Mouse (Mus musculus) layer of hippocampus, adult 2 months (tissue): ENCODE data around the gene Celf2. TPM values are rescaled to one million over a fixed set of nuclear protein-coding genes. Genes with fewer than 3 reads are reported as not detected.

Experiments
- DNase-seq, 2 experiments: peaks; one replicate each; pipeline ENCODE4 v3.0.0; 2022; ENCODE audit warnings: low spot score in 2 of 2
- H3K27ac ChIP-seq: fragments of 200-600 bp; 2 replicates; pipeline ENCODE4 v1.8.1; 2022
- H3K4me3 ChIP-seq: fragments of 200-600 bp; 2 replicates; pipeline ENCODE4 v1.8.1; 2022; ENCODE audit warnings: mild to moderate bottlenecking
- CTCF ChIP-seq: fragments of 200-600 bp; conservative IDR thresholded peaks from 2 replicates; pipeline ENCODE4 v1.8.1; 2022; ENCODE audit warnings: antibody characterized with exemption, mild to moderate bottlenecking, moderate library complexity
- total RNA-seq, 2 experiments: library from RNA; stranded (reverse); gene quantifications; 2 replicates each; pipeline ENCODE4 v1.2.3; 2021

Celf2 gene
- total RNA-seq, 2 experiments from 2014 or later = 500 to 535 TPM

DNA sequence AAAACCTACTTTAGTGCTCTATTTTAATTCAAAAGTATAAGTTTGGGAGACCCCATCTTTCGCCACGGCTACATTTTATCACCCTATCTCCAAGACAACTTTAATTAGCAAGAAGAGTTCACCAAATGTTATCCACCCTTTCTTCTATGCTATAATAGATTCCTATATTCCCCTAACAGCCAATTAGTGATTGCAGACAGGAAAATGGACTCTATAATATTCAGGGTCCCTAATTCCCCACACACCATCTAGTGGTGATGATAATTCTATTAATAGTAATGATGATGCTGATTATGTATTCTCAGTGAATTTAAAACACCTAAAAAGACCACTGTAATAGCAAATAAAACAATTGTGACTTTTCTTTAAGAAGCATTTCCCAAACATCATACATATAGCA lies 739.1 kb downstream of the Celf2 start:
- Histone ChIP-seq H3K27ac (no peak overlapping the region), H3K4me3 (no peak overlapping the region)
- no peak for DNase-seq
- 0 out of 2 replicates have a peak, but pooled peaks have one; percentile 13 for TF ChIP-seq CTCF

DNA sequence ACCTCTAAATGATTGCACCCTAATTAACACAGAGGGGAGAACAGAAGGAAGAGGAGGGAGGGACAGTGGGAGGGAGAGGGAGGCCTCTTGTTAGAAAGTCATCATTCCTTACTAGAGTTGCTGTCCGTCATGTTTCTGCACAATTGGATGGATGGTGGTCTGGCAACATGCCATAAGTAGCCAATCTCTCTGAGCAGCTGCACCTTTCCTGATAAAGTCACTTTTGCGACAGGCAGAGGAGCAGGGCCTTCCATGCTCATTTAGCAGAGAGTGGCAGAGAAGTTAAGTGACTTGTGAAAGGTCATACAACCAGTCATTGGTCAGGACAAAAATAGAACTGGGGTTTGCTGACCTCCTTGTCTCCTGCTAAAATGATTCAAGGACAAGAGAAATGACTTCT lies 747.0 kb downstream of the Celf2 start:
- H3K27ac ChIP-seq = no peak overlapping the region
- no peak overlapping the region for H3K4me3 ChIP-seq
- no peak for DNase-seq
- TF ChIP-seq CTCF = no peak

DNA sequence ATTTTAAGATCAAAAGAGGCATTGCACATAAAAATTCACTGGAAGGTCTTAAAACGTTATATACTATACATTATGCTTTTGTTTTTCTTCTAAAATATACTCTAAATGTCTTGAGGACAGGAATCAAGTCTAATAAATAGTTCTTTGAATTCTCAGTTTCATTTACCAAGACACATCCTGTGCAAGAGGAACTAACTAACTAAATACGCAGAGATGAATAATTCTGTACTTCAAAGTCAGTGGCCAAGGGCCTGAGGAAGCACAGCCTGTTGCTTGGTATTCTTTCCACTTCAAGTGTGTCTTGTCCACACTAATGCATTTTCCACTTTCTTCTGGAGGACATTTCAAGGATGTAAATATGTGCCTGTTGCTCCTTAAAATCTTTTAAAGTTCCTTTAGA lies 766.2 kb downstream of the Celf2 start:
- Histone ChIP-seq H3K27ac (no peak overlapping the region), H3K4me3 (no peak overlapping the region)
- TF ChIP-seq CTCF = no peak
- DNase-seq = no peak

DNA sequence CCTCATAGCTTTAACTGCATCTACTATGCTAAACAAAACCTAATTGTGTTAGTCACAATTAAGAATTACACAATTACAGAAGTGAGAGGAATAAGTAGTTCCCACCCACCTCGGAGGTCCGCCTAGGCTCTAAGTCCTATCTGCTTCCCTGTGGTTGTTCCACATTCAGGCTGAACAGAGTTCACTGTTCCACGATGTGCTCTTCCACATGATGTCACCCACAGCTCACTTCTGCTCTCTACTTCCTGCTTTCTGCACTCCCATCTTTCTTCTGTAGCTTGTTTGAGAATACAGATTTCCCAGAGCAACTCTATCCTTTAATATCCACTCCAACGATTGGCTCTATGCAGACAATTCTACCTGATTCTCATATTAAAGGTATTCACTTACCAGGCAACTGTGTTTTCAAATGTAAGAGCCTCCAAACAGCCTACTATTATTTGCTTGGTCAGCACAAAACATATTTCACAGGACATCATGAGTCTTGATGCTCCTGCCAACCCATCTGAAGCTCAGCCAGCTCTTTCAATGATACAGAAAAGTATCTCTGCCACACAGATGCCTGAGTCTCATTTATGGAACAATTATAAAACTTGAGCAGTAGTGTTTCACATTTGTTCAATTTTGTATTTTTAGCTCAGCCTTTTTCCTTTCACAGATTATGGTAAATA lies 769.2 kb downstream of the Celf2 start:
- Histone ChIP-seq H3K27ac (peak overlapping the region; percentile 51), H3K4me3 (no peak overlapping the region)
- DNase-seq = no peak
- peak; percentile 10; the same call in 1 of the 2 replicates for TF ChIP-seq CTCF

DNA sequence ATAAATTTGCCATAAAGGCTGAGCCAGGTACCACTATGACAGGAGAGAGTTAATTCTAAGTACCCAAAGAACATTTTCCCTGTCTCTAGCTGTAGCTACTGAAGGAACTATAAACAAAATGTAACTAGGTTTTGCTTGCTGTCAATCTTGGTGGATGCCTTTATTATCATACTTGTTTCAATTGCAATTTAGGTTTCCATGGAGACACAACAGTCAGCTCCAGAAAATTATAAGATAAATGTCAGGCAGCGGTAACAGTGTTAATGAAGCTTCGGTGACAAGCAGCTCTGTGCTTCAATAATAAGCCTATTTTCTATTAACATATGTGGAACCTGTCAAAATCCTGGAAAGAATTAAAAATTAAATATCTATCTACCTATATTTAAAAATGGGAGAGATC lies 777.3 kb downstream of the Celf2 start:
- no peak overlapping the region for H3K4me3 ChIP-seq
- DNase-seq = no peak
- H3K27ac ChIP-seq = no peak overlapping the region
- TF ChIP-seq CTCF = no peak

DNA sequence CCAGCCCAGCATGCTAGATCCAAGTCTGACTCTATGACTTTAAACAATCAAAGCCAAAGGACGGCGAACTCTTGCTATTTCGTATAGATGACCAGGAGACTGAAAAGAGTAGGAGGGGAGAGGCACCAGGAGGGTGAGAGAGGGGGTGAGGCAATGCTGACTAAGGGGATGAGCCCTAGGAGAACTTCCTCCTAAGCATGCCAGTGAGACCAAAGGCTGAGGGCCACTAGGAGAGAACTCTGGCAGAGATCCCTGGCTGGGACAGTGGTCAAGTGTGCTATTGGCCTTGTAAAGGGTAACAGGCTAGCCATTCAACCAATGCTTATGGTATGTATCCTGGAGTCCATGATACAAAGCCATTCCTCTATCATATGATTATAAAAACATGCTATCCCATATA lies 778.5 kb downstream of the Celf2 start:
- no peak overlapping the region for H3K4me3 ChIP-seq
- no peak for DNase-seq
- TF ChIP-seq CTCF = no peak
- H3K27ac ChIP-seq = peak overlapping the region; percentile 25; the same call in 1 of the 2 replicates

DNA sequence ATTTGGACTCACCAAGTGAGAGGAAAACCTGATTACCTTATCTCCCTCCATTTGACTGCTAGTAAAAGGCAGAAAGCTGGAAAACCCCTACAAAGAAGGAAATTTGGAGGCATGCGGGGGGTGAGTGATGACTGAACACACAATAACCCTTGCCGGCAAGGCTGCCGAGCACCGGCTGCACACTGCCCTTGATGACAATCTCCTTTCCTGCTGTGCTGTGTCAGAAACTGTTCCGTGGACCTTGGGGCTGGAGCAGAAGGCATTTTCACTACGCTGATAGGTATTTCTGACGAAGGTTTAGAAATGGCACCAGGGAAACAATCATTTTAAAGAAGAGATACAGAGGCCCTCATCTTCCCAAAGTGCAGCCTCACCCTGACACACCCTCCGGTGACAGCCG lies 779.4 kb downstream of the Celf2 start:
- TF ChIP-seq CTCF = no peak
- Histone ChIP-seq H3K4me3 (no peak overlapping the region), H3K27ac (peak overlapping the region; percentile 25; the same call in 1 of the 2 replicates)
- DNase-seq = no peak

DNA sequence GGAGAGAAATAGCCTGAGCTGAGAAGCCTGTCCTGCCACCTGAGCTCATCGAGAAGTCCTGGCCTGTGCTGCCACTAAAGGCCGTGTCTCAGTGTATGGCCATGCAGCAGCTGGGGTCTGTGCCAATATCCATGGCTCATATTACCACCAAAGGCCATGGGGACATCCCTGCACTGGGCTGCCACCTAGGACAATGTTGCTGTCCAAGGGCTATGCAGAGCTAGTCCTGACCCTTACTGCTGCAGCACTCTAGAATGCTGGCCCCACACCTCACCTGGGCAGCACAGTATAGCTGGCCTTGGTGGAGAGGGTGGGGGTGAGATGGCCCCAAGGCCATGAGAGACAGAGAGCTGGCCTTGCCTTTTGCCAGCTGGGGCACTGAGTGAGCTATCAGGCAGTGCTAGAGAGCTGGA lies 780.5 kb downstream of the Celf2 start:
- no peak for TF ChIP-seq CTCF
- Histone ChIP-seq H3K27ac (peak overlapping the region; percentile 40; the same call in 1 of the 2 replicates), H3K4me3 (no peak overlapping the region)
- DNase-seq = no peak

DNA sequence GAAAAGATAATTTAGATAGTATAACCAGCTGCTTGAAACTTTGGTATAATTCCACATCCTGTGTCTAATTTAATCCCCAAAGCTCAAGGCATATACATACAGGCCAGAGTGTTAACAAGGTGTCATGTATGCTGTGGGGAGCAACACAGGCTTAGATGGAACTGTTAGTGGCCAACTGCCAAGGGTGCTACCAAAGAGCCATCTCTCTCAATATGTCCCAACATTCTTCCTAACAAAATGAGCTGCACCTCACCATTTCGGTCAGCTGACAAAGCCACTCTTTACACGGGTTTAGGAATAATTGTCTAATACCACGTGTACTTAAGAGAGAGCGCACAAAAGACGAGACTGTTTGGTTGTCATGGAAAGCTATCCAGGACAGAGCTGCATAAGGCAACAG lies 782.0 kb downstream of the Celf2 start:
- no peak for TF ChIP-seq CTCF
- H3K27ac ChIP-seq = peak overlapping the region; percentile 47; the same call in 1 of the 2 replicates
- no peak overlapping the region for H3K4me3 ChIP-seq
- no peak for DNase-seq

DNA sequence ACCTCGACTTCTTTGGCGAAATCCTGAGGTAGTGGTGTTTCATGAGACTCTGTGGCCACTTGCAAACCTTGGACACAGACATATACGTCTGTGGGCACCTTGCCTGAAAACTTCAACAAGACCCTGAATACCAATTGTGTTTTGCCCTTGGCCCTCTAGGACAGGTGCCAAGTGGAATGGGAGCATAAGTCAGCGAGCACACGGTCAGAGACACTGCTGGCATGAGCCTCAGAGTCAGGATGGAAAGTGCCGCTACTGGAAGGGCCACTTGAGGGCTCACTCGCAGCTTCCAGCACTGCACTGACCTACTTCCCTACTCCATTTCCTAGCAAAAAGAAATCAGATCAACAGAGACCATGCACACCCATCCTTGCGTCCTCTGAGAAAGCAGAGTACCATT lies 783.3 kb downstream of the Celf2 start:
- no peak overlapping the region; the same call in 1 of the 2 replicates for H3K27ac ChIP-seq
- no peak for DNase-seq
- no peak overlapping the region for H3K4me3 ChIP-seq
- TF ChIP-seq CTCF = peak; percentile 63

DNA sequence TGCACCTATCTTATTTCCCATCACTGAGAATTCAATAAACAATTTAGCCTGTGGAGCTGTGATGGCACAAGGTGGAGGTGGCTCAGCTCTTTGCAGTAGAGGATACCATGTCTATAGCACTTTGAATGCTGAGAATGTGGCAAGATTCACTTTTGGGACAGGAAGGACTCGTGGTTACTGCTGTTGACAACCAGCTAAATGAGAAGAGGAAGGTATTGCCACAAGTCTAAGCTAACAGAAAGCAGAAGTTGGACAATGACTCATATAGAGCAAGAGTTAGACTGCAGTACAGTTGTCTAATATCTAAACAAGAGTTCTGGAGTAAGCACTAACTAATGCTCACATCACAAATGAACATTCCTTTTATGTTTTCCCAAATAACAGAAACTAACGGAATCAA lies 785.8 kb downstream of the Celf2 start:
- DNase-seq = no peak
- no peak for TF ChIP-seq CTCF

DNA sequence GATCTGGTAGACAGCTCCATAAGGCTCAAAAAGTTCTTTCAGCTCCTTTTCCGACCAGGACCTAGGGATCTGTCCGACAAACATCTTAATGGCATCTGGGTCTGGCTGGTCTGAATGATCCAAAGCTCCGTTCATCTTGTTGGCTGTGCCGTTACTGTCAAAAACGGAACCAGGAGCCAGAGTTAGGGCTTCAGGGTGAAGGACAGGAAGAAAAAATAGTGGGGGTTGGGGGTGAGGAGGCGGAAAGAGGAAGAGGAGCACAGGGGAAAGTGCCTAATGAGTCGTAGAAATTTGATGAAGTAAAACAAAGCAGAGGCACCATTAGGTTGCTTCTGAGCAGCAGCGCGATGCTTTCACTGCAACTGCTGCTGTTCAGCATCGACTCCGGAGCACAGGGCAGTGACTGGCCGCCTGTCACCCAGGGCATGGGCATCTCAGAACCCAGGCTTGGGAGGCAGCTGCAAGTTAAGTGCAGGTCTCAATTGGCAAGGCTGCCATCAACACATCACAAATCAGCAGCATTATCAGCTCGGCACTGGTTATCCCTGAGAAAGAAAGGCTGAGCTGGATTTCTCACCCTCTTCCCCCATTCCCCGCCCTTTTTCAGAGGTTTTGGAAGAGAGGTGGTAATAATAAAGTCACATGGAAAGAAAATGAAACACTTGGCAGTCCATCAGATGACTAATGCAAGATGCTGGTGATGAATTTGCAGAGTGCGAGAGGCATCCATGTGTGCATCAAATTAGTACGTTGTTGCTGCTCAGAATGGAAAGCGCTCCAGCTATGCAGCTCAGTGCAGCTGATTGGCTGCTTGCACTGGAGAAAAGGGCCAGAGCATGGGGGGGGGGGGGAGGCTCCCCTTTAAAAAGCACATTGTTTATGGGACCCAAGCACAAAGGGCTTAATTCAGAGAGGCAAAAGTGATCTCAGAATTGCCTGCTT lies 787.6 kb downstream of the Celf2 start:
- no peak for TF ChIP-seq CTCF
- peak; percentile 52 to 85 for DNase-seq
- peak overlapping the region; percentile 53 for H3K4me3 ChIP-seq
- peak overlapping the region; percentile 83 for H3K27ac ChIP-seq

More for the DNA sequence above, 785.8 kb downstream of the Celf2 start:
- peak overlapping the region; percentile 8 for H3K27ac ChIP-seq
- no peak overlapping the region for H3K4me3 ChIP-seq

DNA sequence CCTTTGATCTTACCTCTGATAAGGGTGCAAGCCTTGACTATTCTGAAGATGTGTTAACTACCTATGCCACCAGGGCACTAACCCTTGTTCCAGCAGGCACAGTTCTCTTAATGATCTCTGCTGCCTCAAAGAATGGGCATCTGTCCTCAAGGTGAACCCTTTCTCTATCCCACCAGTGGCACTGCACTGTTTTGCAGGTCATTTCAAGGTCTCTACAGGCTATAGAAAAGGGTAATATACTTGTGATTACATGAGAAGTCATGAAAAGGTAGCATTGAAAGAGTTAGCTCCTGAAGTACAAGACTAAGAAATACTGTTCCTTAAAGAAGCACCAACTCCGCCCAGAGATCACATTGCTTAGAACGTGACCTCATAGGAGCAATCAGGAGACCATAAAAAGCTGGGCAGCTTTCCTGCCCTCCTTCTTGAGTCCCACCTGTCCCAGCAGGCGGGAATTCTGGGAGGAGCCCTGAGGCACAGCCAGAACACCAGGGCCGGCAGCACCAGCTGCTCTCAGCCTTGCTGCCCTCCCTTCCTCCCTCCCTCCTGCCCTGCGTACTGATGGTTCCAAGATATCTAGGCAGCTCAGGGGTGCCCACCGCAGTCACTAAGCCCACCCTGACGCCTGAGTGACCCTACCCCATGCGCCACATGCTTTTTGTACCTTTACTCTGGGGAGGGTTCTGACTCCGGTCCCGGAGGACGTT lies 788.5 kb downstream of the Celf2 start:
- no peak for DNase-seq
- H3K27ac ChIP-seq = peak overlapping the region; percentile 83
- peak overlapping the region; percentile 53 for H3K4me3 ChIP-seq
- 0 out of 2 replicates have a peak, but pooled peaks have one; percentile 15 for TF ChIP-seq CTCF
